Mouse (Mus musculus) spleen, adult 2 months (tissue): ENCODE data around the gene Cd44.

Experiments
- CTCF ChIP-seq: fragments of 200-500 bp; IDR thresholded peaks from 2 replicates; pipeline ENCODE4 v1.5.1; 2011; ENCODE audit warnings: mild to moderate bottlenecking, inconsistent platforms; ENCODE audit not compliant: insufficient read depth, insufficient read length, insufficient replicate concordance; ENCODE audit errors: extremely low read depth
- POLR2A ChIP-seq: fragments of 200-500 bp; IDR thresholded peaks from 2 replicates; pipeline ENCODE4 v1.6.1; 2011; ENCODE audit warnings: low read depth, low read length, inconsistent platforms

GRCm38 (mm10) chr2:102868444-102868843 lies 33.0 kb downstream of the Cd44 start:
- TF ChIP-seq CTCF: no peak
- TF ChIP-seq POLR2A: no peak
